Mouse (Mus musculus) lung, postnatal 25 days (tissue): Measurements from ENCODE around the gene Birc6.

Experiments used
- DNase-seq: peaks from one replicate; pipeline ENCODE4 v3.0.0; 2022; ENCODE audit warnings: low spot score

Gene Birc6

GRCm38 (mm10) chr17:74710731-74711130, 182.6 kb downstream of the Birc6 start:
- peak; percentile 27 for DNase-seq

- DNase-seq: no peak
Observed at GRCm38 (mm10) chr17:74711627-74712026, 183.5 kb downstream of the Birc6 start.

- no peak for DNase-seq
Observed at GRCm38 (mm10) chr17:74715128-74715527, 187.0 kb downstream of the Birc6 start.

- DNase-seq: no peak
Observed at GRCm38 (mm10) chr17:74715724-74716123, 187.6 kb downstream of the Birc6 start.

GRCm38 (mm10) chr17:74716643-74717042, 188.5 kb downstream of the Birc6 start:
- no peak for DNase-seq

GRCm38 (mm10) chr17:74717091-74717617, 189.1 kb downstream of the Birc6 start:
- DNase-seq: no peak

- DNase-seq: peak; percentile 98
Observed at GRCm38 (mm10) chr17:74717618-74718151, 189.6 kb downstream of the Birc6 start, which contains the start of gene Ttc27. TSS of gene Ttc27 (plus strand) at chr17:74717732.

- DNase-seq: no peak
Observed at GRCm38 (mm10) chr17:74732872-74733271, 204.8 kb downstream of the Birc6 start.

- DNase-seq: no peak
Observed at GRCm38 (mm10) chr17:74735392-74735791, 207.3 kb downstream of the Birc6 start.

GRCm38 (mm10) chr17:74749659-74750058, 221.6 kb downstream of the Birc6 start:
- no peak for DNase-seq

- no peak for DNase-seq
Observed at GRCm38 (mm10) chr17:74751026-74751425, 222.9 kb downstream of the Birc6 start.
